Mouse (Mus musculus) myocyte (in vitro differentiated cells): ENCODE measurements around the gene Ly75.

Experiments
- CEBPB ChIP-seq: IDR thresholded peaks from 2 replicates; pipeline ENCODE4 v1.6.1; 2011; ENCODE audit warnings: mild to moderate bottlenecking, moderate library complexity; ENCODE audit not compliant: poor library complexity, insufficient read depth, severe bottlenecking
- MYOD1 ChIP-seq, 3 experiments: IDR thresholded peaks; one replicate each; pipeline ENCODE4 v1.6.1; 2011; ENCODE audit warnings: control low read depth in 2 of 3, low read depth in 2 of 3, mild to moderate bottlenecking in 2 of 3, moderate library complexity in 1 of 3; ENCODE audit not compliant: insufficient read length in 2 of 3, control insufficient read depth in 1 of 3
- POLR2A ChIP-seq: IDR thresholded peaks from one replicate; pipeline ENCODE4 v1.6.1; 2011; ENCODE audit warnings: low read depth, mild to moderate bottlenecking, control low read depth, moderate library complexity; ENCODE audit not compliant: insufficient read length
- POLR2AphosphoS2 ChIP-seq: IDR thresholded peaks from one replicate; pipeline ENCODE4 v1.6.1; 2011; ENCODE audit warnings: low read depth, control low read depth; ENCODE audit not compliant: insufficient read length
- TCF12 ChIP-seq: IDR thresholded peaks from one replicate; pipeline ENCODE4 v1.6.1; 2011; ENCODE audit warnings: mild to moderate bottlenecking, control low read depth; ENCODE audit not compliant: poor library complexity, insufficient read depth, severe bottlenecking
- USF1 ChIP-seq: IDR thresholded peaks from one replicate; pipeline ENCODE4 v1.6.1; 2011; ENCODE audit warnings: low read depth, mild to moderate bottlenecking, control low read depth, moderate library complexity

DNA sequence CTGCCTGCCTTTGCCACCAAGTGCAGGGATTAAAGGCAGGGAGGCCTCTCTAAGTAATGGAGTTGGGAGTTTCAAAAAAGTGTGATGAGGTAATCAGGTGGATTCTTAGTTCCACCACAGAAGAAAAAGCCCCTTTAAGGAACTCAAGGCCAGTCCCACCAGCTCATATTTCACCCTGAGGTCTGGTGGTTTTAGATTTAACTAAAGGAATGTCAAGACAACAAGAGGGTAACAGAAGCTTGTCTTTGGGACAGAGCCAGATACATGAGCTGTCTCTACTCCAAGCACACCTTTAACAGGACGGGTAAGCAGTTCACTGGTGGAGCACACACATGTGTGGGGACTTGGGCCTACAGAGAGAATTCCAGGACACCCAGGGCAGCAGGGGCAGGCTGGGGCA is 115.5 kb downstream of the Ly75 start:
- TF ChIP-seq POLR2AphosphoS2 (no peak), USF1 (no peak), POLR2A (no peak), CEBPB (no peak), TCF12 (no peak), MYOD1 (IDR thresholded peaks at IDR 0.05; ENCODE audit: control insufficient read depth in 1 of 3, insufficient read length in 2 of 3, low read depth in 2 of 3) (no peak)
